Mouse (Mus musculus): ENCODE measurements around the gene Runx1.

GRCm38 (mm10) chr16:92575792-92576191 lies 250.2 kb downstream of the Runx1 start:
- no peak for TF ChIP-seq POLR2A (IDR thresholded peaks at IDR 0.05; ENCODE audit: extremely low read depth, insufficient read depth, low read length)
- TF ChIP-seq CTCF (IDR thresholded peaks at IDR 0.05; ENCODE audit: extremely low read depth, insufficient read depth, low read length): no peak

Measured in cortical plate, adult 2 months (tissue).